Mouse (Mus musculus) bone marrow macrophage, adult 2 months (primary cell): ENCODE data around the gene Stat6. TPM values are rescaled to one million over a fixed set of nuclear protein-coding genes. Genes with fewer than 3 reads are reported as not detected.

Experiments
- H3K27ac ChIP-seq: 2 replicates; pipeline ENCODE4 v1.5.1; 2012; ENCODE audit warnings: low read depth, low read length; ENCODE audit not compliant: insufficient read depth
- H3K4me1 ChIP-seq: 2 replicates; pipeline ENCODE4 v1.6.1; 2012; ENCODE audit warnings: low read length; ENCODE audit not compliant: control insufficient read depth, insufficient read depth
- H3K4me3 ChIP-seq: 2 replicates; pipeline ENCODE4 v1.5.1; 2012; ENCODE audit warnings: mild to moderate bottlenecking, low read length, moderate library complexity; ENCODE audit not compliant: insufficient read depth
- CTCF ChIP-seq: IDR thresholded peaks from 2 replicates; pipeline ENCODE4 v1.5.1; 2012; ENCODE audit warnings: low read depth, mild to moderate bottlenecking, low read length, moderate library complexity
- POLR2A ChIP-seq: IDR thresholded peaks from 2 replicates; pipeline ENCODE4 v1.6.1; 2012; ENCODE audit warnings: mild to moderate bottlenecking, low read depth, low read length, borderline replicate concordance
- polyA plus RNA-seq: library from polyadenylated mRNA; stranded (reverse); fragments of >200 nt; gene quantifications from 2 replicates; pipeline ENCODE4 v1.2.4, GENCODE M21; 2012; ENCODE audit not compliant: missing spikeins, insufficient read depth, insufficient read length

The Stat6 gene
- polyA plus RNA-seq, 1 experiment = 144 TPM

- Histone ChIP-seq H3K4me1 (no peaks in the 10 kb centered on the region), H3K4me3 (no peak within 1 kb of the TSS), H3K27ac (no peak within 1 kb of the TSS)
- TF ChIP-seq CTCF (no peak), POLR2A (no peak)
These were observed 62.0 kb downstream of the Stat6 start, which contains the start of gene Myo1a for GRCm38 (mm10) chr10:127704766-127705220. TSS of gene Myo1a (plus strand) at chr10:127705170.

DNA sequence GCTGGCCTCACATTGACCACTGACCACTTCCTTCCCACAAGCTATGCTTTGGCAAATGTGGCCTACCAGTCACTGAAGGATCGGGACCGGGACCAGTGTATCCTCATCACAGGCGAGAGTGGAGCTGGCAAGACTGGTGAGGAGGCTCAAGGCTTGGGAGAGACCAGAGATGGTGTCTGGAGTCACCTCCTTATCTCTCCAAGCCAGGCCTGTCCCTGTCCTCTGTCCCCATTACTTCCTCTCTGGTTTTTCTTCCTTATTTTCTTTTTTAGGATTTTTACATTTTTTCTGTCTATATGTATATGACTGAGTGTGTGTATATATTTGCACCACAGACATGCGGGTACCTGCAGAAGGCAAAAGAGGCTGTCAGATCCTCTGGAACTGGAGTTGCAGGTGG, 63.0 kb downstream of the Stat6 start:
- no peak overlapping the region for H3K4me3 ChIP-seq
- no peaks in the 10 kb centered on the region for H3K4me1 ChIP-seq
- no peak for TF ChIP-seq POLR2A
- no peak for TF ChIP-seq CTCF
- H3K27ac ChIP-seq = no peak overlapping the region

GRCm38 (mm10) chr10:127707721-127708120, 64.9 kb downstream of the Stat6 start:
- Histone ChIP-seq H3K27ac (no peak overlapping the region), H3K4me1 (no peaks in the 10 kb centered on the region), H3K4me3 (no peak overlapping the region)
- TF ChIP-seq POLR2A = no peak
- TF ChIP-seq CTCF = no peak

DNA sequence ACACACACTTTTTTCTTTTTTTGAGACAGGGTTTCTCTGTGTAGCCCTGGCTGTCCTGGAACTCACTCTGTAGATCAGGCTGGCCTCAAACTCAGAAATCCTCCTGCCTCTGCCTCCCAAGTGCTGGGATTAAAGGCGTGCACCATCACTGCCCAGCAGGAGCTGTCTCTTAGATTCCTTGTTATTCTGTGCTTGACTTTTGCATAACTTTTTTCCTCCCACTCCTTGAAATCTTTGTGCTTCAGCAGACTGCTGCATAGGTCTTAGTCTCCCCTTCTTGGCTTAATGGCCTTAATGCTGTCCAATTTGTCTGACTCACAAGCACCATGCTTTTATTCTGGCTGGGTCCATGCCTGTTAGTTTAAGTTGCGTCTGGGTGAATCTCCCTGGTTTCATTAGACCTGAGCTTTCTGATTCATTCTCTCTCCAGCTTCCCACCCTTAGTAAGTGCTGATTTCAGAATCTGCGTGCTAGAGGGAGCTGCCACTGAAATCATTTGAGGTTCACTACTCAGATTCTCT, 66.1 kb downstream of the Stat6 start:
- Histone ChIP-seq H3K4me3 (no peak overlapping the region), H3K27ac (no peak overlapping the region), H3K4me1 (no peaks in the 10 kb centered on the region)
- TF ChIP-seq POLR2A (no peak), CTCF (no peak)

- Histone ChIP-seq H3K4me1 (no peaks in the 10 kb centered on the region), H3K27ac (no peak overlapping the region), H3K4me3 (no peak overlapping the region)
- TF ChIP-seq POLR2A (no peak), CTCF (no peak)
These were observed 67.5 kb downstream of the Stat6 start for GRCm38 (mm10) chr10:127710331-127710730.

Other genes starting within 250 kb of the Stat6 start
- 1.5 and 2.7 TPM in 2 replicates for gene Stac3, start 141.3 kb upstream of the Stat6 start, polyA plus RNA-seq
- not detected in 2 replicates for gene Ndufa4l2, start 128.0 kb upstream of the Stat6 start, polyA plus RNA-seq
- gene Shmt2, start 120.5 kb upstream of the Stat6 start, polyA plus RNA-seq = 21.0 and 22.8 TPM in 2 replicates
- not detected in 2 replicates for gene Nxph4, start 108.4 kb upstream of the Stat6 start, polyA plus RNA-seq
- 361 and 418 TPM in 2 replicates for gene Lrp1, start 21.8 kb upstream of the Stat6 start, polyA plus RNA-seq
- gene Nemp1, start 23.9 kb downstream of the Stat6 start, polyA plus RNA-seq = 11.0 and 13.5 TPM in 2 replicates
- gene Nab2, start 25.6 kb downstream of the Stat6 start, polyA plus RNA-seq = 21.4 and 25.4 TPM in 2 replicates
- gene Myo1a, start 62.2 kb downstream of the Stat6 start, polyA plus RNA-seq = 0.31 TPM in 1 of 2 replicates, not detected in the other
- not detected in 2 replicates for gene Tac2, start 81.5 kb downstream of the Stat6 start, polyA plus RNA-seq
- gene Zbtb39, start 96.6 kb downstream of the Stat6 start, polyA plus RNA-seq = 4.4 and 4.6 TPM in 2 replicates
- not detected in 2 replicates for gene Gpr182, start 108.7 kb downstream of the Stat6 start, polyA plus RNA-seq
- not detected in 2 replicates for gene Rdh1, start 116.7 kb downstream of the Stat6 start, polyA plus RNA-seq
- not detected in 2 replicates for gene Rdh16f1, start 116.8 kb downstream of the Stat6 start, polyA plus RNA-seq
- 0.60 TPM in 1 of 2 replicates, not detected in the other for gene Rdh9, start 133.4 kb downstream of the Stat6 start, polyA plus RNA-seq
- gene Rdh16, start 158.2 kb downstream of the Stat6 start, polyA plus RNA-seq = not detected in 2 replicates
- not detected in 2 replicates for gene Rdh19, start 206.9 kb downstream of the Stat6 start, polyA plus RNA-seq
- gene Rdh16f2, start 223.5 kb downstream of the Stat6 start, polyA plus RNA-seq = not detected in 2 replicates
- not detected in 2 replicates for gene Rdh7, start 245.8 kb downstream of the Stat6 start, polyA plus RNA-seq